Mouse (Mus musculus) T-cell, adult 2 months (primary cell): ENCODE results near the gene Cstb.
A peak's percentile ranks its signal among the peaks of the same experiment; 100 is the strongest.

ENCODE experiments used
- DNase-seq: peaks from one replicate; pipeline ENCODE4 v3.0.0; 2022; ENCODE audit warnings: low spot score

Gene Cstb

DNA sequence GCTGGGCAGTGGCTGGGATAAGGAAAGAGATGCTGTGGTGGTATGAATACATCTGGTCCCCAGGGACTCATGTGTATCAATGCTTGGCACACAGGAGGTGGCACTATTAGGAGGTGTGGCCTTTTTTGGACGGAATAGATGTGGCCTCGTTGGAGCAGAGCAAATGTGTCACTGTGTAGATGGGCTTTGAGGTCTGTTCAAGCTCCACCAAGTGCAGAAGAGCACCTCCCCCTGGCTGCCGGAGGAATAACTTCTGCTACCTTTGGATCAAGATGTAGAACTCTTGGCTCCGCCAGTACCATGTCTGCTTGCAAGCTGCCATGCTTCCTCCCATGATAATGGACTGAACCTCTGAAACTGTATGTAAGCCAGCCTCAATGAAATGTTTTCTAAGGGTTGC lies 36.3 kb downstream of the Cstb start:
- DNase-seq, result no peak

DNA sequence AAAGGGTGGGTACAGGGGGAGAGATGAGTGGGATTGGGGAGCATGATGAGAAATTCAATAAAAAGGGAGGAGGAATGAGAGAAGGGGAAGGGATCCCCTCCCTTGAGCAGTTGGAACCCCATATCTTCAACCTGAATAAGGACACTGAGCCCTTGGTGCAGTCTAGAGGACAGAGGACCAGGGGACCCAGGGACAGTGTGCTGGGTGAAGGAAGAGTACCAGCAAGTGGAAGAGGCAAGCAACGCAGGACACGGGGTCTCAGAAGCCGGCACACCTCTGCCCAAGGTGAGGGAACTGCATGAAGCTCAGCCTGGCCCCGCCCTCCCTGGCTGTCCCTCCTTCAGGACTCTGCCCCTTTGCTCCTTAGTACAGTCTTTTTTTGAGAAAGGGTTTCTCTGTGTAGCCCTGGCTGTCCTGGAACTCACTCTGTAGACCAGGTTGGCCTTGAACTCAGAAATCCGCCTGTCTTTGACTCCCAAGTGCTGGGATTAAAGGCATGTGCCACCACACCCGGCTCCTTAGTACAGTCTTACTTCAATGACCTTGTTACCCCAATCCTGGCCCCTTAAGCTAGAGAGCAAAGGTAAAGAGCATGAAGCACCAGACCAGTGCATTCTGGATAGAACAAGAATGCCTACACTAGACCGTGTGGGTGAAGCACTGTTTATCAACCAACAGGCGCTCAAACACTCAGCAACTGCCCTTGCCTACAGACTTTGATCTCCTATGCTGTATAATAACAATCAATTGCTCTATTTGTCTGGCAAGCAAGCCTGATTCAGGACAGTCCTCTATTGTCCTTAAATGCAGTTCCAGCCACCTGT lies 37.7 kb downstream of the Cstb start:
- DNase-seq, result no peak

DNA sequence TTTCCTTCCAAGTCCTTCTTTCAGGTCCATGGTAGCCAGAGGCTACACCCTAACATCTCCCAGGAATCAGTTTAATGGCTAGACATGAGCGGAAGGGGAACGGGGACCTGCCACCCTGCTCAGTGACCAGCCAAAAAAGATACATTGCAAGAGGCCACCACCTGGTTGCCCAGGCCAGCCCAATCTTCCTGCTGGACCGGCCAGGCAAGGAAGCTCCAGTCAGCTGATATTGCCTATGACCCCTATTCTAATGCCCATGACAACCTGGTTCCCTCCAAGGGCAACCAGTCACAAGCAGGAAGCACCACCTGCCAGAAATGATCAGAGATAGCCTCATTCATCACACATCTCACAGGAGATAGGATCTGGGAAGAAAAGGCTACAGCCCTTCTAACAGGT lies 38.3 kb downstream of the Cstb start:
- DNase-seq, result no peak

DNA sequence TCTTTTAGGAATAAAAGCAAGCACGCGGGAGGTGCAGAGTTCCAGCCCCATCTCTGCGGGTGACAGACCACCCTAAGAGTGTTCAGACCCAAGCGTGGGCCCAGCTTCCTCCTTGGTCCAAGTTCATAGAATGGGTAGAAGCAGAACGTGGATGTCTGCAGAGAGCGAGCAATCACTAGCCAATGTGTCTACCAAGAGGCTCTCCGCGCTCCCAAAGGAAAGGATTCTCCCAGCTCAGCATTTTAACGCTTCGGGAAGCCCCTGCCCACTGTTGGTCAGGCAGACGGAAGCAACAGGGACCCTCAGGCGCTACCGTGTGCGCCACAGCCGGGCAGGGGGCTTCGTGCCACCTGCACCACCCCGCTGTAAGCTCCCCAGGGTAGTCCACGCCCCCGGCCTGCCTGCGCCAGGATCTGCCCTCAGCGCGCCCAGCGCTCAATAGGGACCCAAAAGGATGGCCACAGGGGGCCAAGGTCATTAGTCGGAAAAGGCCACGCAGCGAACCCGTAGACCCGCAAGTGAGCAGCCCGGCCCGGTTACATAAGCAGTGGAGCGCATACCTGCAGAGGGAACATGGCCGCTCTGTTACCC lies 38.8 kb downstream of the Cstb start:
- DNase-seq, result no peak

DNA sequence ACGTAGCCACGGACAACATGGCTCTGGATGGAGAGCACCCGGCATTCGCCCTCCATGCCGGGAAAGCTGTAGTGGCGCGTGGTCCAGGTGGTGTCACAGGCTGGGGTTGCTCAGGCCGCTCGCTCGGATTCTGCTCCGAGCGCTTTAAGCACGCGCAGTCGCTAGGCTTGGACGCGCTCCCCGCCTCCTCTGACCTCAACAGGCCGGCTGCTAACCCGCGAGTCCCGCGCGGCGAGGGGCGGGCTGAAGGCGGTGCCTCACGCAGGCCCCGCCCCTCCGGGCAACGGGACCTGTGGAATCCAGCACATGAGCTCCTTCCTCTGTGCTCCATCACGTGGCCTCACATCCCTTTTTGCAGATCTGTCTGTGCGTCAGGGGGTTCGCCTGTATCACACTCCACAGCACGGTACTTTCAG lies 39.3 kb downstream of the Cstb start, which contains the start of gene Pdxk:
TSS of gene Pdxk (minus strand) at position 184 of the 416 bp plus-strand sequence.
- DNase-seq, result peak; percentile 95

DNA sequence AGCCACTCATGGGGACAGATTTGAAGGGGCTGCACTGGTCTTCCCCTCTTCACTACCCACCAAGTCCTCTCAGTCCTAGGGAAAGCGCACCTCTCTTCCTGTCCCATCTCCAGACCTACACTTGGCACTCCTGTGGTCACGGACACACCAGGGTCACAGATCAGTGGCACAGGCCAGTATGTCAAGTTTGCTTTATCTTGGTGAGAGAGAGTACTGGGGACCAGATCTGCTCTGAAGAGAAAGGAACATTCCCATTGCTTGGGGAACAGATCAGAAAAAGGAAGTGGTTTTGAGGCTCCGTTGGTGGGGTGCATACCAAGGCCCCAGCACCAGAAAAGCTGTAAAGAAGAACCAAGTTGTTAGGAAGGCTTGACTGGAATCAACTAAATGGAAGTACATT lies 40.0 kb downstream of the Cstb start:
- peak; percentile 29 for DNase-seq

DNA sequence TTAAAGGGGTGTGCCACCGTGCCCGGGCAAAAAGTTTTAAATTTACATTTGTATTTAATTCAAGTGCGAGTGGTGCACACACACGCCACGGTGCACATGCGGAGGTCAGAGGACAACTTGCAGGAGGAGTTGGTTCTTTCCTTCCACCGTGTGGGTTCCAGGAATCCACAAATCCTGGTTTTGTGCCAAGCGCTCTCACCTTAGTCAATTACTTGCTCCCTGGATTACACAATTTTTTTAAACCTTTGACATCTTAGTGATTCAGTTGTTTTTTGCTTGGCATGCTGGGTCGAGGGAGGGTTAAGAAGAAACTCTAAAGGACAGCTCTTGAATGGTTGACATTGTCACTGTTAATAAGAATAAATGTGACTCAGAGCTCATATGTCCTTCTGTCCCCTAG lies 41.2 kb downstream of the Cstb start:
- DNase-seq, result no peak

DNA sequence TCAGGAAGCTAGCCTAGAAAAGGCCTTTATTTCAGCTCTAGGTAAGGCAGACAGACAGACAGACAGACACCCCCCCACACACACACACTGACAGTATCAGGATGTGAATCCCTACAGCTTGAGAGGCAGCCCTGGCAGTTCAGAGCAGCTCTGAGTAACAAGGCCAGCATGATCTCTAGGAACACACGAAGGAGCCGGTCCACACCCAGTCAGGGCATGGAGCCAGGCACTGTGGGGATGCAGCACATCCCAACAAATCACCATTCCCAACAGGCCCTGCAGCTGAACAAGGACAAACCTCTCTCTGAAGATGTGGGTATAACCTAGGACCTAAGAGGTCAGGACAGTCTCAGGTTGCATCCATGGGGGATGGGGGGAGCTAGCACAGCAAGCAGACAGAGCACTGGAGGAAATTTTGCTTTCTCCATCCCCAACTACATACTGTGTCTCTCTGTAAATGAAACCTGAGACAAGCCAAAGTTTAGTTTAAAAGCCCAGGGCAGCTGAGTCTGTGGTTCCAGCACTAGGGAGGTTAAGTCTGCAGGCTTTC lies 42.4 kb downstream of the Cstb start:
- no peak for DNase-seq

DNA sequence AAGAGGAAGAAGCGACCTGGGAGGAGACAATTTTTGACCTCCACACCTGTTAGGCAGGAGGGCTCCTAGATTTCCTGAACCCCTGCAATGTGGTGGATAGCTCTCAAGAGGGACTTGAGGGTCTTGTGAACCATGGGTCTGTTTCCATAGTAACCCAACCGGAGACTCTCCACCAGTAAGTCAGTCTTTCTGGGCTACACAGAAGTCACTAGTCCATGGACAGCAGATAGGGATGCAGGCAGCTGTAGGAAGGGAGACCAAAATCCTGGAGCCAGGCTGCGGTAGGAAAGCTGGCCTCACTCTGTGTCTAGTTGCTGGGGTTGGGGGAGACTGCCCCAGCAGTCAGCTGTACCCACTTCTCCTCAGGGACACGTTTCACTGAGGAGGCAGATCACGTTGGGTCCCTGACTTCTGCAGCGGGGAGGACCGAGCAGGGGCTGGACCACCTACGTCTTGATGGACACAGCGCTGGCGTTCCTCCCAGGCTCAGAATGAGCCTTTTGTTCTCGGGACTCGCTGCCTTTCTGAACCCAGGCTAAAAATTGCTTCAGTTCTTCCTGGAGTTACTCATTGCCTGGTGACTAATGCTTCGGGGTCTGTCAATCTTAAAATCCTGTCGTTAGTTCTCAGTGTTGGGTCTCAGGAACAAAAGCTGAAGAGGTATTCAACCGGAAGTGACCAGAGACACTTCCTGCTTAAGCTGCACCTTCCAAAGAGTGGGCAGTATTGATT lies 45.3 kb downstream of the Cstb start:
- no peak for DNase-seq

DNA sequence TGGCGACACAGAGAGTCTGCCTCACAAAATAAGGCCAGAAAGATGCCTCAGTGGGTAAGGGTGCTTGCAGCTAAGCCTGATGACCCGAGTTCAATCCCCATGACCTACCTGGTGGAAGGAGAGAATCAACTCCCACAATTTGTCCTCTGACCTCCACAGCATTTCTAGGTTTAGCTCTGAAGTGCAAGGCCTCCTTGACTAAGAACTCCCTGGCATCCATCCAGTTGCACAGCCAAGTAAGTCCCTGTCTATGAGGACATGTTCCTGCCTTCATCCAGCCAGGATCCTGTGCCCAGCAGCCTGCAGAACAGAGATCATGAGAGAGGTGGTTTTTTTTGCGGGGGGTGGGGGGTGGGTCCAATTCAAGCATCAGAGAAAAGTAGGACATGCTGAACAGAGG lies 46.6 kb downstream of the Cstb start:
- no peak for DNase-seq

DNA sequence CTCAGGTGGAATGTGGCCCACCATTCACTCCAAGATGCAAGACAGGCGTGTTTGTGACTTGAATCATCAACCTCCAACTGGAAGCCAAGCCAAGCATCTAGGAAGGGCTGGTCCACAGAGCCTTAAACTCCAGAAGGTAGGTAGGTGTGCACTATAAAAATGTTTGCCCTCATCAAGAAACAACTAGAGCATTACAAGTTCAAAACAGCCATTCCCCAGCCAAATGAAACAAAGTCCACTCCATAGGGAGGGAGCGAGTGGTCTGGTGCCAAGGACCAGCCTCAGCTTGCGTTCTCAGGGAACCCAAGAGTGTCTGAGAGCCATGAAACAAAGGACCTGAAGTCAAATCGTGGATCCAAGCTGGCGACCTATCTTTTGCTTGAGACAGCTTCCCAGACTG lies 48.0 kb downstream of the Cstb start:
- no peak for DNase-seq

DNA sequence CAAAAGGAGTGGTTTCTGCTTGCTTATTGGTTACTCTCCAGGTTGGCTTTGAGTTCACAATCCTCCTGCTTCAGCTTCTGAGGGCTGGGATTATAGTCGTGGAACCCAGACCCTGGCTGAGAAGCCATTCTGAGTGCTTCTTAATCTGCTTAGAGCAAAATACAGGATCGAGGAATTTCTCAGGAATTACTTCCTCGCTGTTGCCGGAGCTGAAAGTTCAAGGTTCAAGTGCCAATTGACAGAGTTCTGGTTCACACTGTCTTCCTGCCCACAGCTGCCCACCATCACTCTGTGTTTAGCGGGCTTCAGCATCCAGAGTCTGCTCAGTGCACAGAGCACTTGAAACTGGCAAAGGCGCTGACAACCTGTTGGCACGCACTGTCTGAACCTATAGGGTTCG lies 49.3 kb downstream of the Cstb start:
- no peak for DNase-seq

DNA sequence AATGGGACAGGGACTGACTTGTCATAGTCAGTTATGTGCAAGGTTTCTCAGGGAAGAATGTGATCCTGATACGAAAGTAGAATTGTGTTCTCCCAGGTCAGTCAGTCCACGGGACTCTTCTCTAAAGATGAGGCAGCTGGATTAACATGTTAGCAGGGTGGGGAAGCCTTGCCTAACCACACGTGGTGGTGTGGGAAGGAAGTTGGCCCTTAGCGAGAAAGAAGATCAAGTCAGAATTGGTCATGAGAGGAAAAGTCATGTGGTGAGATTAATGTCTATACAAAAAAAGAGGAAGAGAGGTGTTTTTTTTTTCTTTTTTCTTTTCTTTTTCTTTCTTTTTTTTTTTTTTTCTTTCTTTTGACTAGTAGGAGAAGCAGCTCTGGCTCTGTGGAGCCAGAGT lies 51.4 kb downstream of the Cstb start:
- no peak for DNase-seq
